Mouse (Mus musculus) cerebellum, adult 2 months (tissue): Measurements from ENCODE around the gene Rbbp4.

Experiments used
- CTCF ChIP-seq: fragments of 200-500 bp; IDR thresholded peaks from 2 replicates; pipeline ENCODE4 v1.5.1; 2011; ENCODE audit warnings: low read depth, mild to moderate bottlenecking, control low read depth, low read length, moderate library complexity, borderline replicate concordance; ENCODE audit not compliant: insufficient read depth
- POLR2A ChIP-seq: fragments of 200-500 bp; IDR thresholded peaks from 2 replicates; pipeline ENCODE4 v1.6.1; 2011; ENCODE audit warnings: low read length, control low read depth, borderline replicate concordance; ENCODE audit not compliant: insufficient read depth

GRCm38 (mm10) chr4:129271991-129272755 is 63.0 kb downstream of the Rbbp4 start:
- TF ChIP-seq POLR2A (peak; percentile 12; the same call in 1 of the 2 replicates), CTCF (no peak)
